Mouse (Mus musculus) gastrocnemius, postnatal 25 days (tissue): ENCODE measurements around the gene Adra1d. TPM values are rescaled to one million over a fixed set of nuclear protein-coding genes. Genes with fewer than 3 reads are reported as not detected.
A peak's percentile ranks its signal among the peaks of the same experiment; 100 is the strongest.

Source experiments
- DNase-seq: peaks from one replicate; pipeline ENCODE4 v3.0.0; 2022
- total RNA-seq, 2 experiments: library from RNA; stranded (reverse); gene quantifications; 1 replicate in 1 of 2; 2 replicates in 1 of 2; pipeline ENCODE4 v1.2.3; 2021

Gene Adra1d
- total RNA-seq, 2 experiments from 2014 or later = 0.74 to 1.2 TPM

GRCm38 (mm10) chr2:131539780-131540179 is 22.3 kb downstream of the Adra1d start:
- no peak for DNase-seq

GRCm38 (mm10) chr2:131538341-131538740 is 23.7 kb downstream of the Adra1d start:
- no peak for DNase-seq

- DNase-seq = no peak
These were observed 26.9 kb downstream of the Adra1d start for GRCm38 (mm10) chr2:131535168-131535567.

- no peak for DNase-seq
These were observed 30.8 kb downstream of the Adra1d start for GRCm38 (mm10) chr2:131531271-131531670.

- DNase-seq = no peak
These were observed 31.5 kb downstream of the Adra1d start for GRCm38 (mm10) chr2:131530623-131531008.

- DNase-seq = peak; percentile 37
These were observed 32.0 kb downstream of the Adra1d start for GRCm38 (mm10) chr2:131529898-131530622.

GRCm38 (mm10) chr2:131527061-131527460 is 35.0 kb downstream of the Adra1d start:
- DNase-seq = no peak

- no peak for DNase-seq
These were observed 41.3 kb downstream of the Adra1d start for GRCm38 (mm10) chr2:131520743-131521142.

- no peak for DNase-seq
These were observed 43.3 kb downstream of the Adra1d start for GRCm38 (mm10) chr2:131518790-131519189.

- no peak for DNase-seq
These were observed 44.5 kb downstream of the Adra1d start for GRCm38 (mm10) chr2:131517550-131517949.

GRCm38 (mm10) chr2:131514055-131514621 is 47.9 kb downstream of the Adra1d start:
- no peak for DNase-seq

GRCm38 (mm10) chr2:131513477-131513876 is 48.6 kb downstream of the Adra1d start:
- no peak for DNase-seq

- DNase-seq = no peak
These were observed 51.6 kb downstream of the Adra1d start for GRCm38 (mm10) chr2:131510531-131510930.

- peak; percentile 87 for DNase-seq
These were observed 52.3 kb downstream of the Adra1d start for GRCm38 (mm10) chr2:131509671-131510313.

- DNase-seq = no peak
These were observed 53.6 kb downstream of the Adra1d start for GRCm38 (mm10) chr2:131508501-131508900.

- no peak for DNase-seq
These were observed 55.7 kb downstream of the Adra1d start for GRCm38 (mm10) chr2:131506358-131506757.

GRCm38 (mm10) chr2:131505431-131505830 is 56.7 kb downstream of the Adra1d start:
- DNase-seq = no peak

GRCm38 (mm10) chr2:131502561-131502960 is 59.5 kb downstream of the Adra1d start:
- no peak for DNase-seq

GRCm38 (mm10) chr2:131501886-131502285 is 60.2 kb downstream of the Adra1d start:
- DNase-seq = no peak

GRCm38 (mm10) chr2:131499290-131499845 is 62.7 kb downstream of the Adra1d start:
- no peak for DNase-seq

GRCm38 (mm10) chr2:131498219-131498618 is 63.9 kb downstream of the Adra1d start:
- DNase-seq = peak; percentile 73

- no peak for DNase-seq
These were observed 64.7 kb downstream of the Adra1d start for GRCm38 (mm10) chr2:131497224-131497856.
